Mouse (Mus musculus): ENCODE results near the gene Vps25.

GRCm38 (mm10) chr11:101282896-101283295, 29.4 kb downstream of the Vps25 start:
- TF ChIP-seq POLR2A (IDR thresholded peaks at IDR 0.05; ENCODE audit: extremely low read depth, insufficient read depth, low read length) (no peak), CTCF (IDR thresholded peaks at IDR 0.05; ENCODE audit: low read depth, low read length) (no peak)
